Mouse (Mus musculus) heart, adult 2 months (tissue): ENCODE data around the gene Msl1.

Experiments
- CTCF ChIP-seq: fragments of 200-600 bp; IDR thresholded peaks from 2 replicates; pipeline ENCODE4 v1.8.1; 2022; ENCODE audit warnings: antibody characterized with exemption, mild to moderate bottlenecking, moderate library complexity
- EP300 ChIP-seq: fragments of 200-500 bp; IDR thresholded peaks from 2 replicates; pipeline ENCODE4 v1.6.1; 2011; ENCODE audit warnings: low read depth, low read length, control low read depth; ENCODE audit not compliant: insufficient read depth

GRCm38 (mm10) chr11:98788139-98788538, 7.2 kb upstream of the Msl1 start:
- TF ChIP-seq CTCF (no peak), EP300 (no peak)
